Mouse (Mus musculus) forebrain, embryonic 16.5 days (tissue): ENCODE results near the gene Sgms1. TPM values are rescaled to one million over a fixed set of nuclear protein-coding genes. Genes with fewer than 3 reads are reported as not detected.
A peak's percentile ranks its signal among the peaks of the same experiment; 100 is the strongest.

Experiments used
- ATAC-seq: fragments of 200-750 bp; cut with Nextera tagmentation; 2 replicates; pipeline ENCODE4 v1.8.0; 2017; ENCODE audit warnings: mild to moderate bottlenecking, moderate library complexity
- H3K27ac ChIP-seq: fragments of 300-500 bp; sonication (generic); 2 replicates; pipeline ENCODE4 v1.5.1; 2014; ENCODE audit warnings: low read length, control low read depth
- H3K27me3 ChIP-seq: fragments of 300-500 bp; sonication (generic); replicated peaks from 2 replicates; pipeline ENCODE4 v1.6.1; 2014; ENCODE audit warnings: low read length; ENCODE audit not compliant: control insufficient read depth, insufficient read depth
- H3K36me3 ChIP-seq: fragments of 300-500 bp; sonication (generic); 2 replicates; pipeline ENCODE4 v1.6.1; 2014; ENCODE audit not compliant: control insufficient read depth, insufficient read depth
- H3K4me1 ChIP-seq: fragments of 300-500 bp; sonication (generic); replicated peaks from 2 replicates; pipeline ENCODE4 v1.6.1; 2014; ENCODE audit warnings: low read length; ENCODE audit not compliant: control insufficient read depth, insufficient read depth
- H3K4me2 ChIP-seq: fragments of 300-500 bp; sonication (generic); 2 replicates; pipeline ENCODE4 v1.6.1; 2014; ENCODE audit warnings: mild to moderate bottlenecking, low read length, control low read depth
- H3K4me3 ChIP-seq: fragments of 300-500 bp; sonication (generic); replicated peaks from 2 replicates; pipeline ENCODE4 v1.5.1; 2014; ENCODE audit warnings: mild to moderate bottlenecking, low read length, control low read depth
- H3K9ac ChIP-seq: fragments of 300-500 bp; sonication (generic); replicated peaks from 2 replicates; pipeline ENCODE4 v1.6.1; 2014; ENCODE audit warnings: low read depth, low read length, control low read depth
- H3K9me3 ChIP-seq: fragments of 300-500 bp; sonication (generic); 2 replicates; pipeline ENCODE4 v1.6.1; 2016; ENCODE audit warnings: low read length; ENCODE audit not compliant: control insufficient read depth
- WGBS: fragments of 180-500 bp; shearing (Covaris S2); extraction: QIAGEN DNeasy Blood & Tissue Kit; methylation state at CpG from one replicate; pipeline ENCODE4 v1.1.7; 2014; 5-methylcytosine and 5-hydroxymethylcytosine counted together
- polyA plus RNA-seq: library from polyadenylated mRNA; unstranded; fragments of >200 nt; fragmentation: Nextera tagmentation; extraction: Ambion mirVana; gene quantifications from 2 replicates; pipeline ENCODE4 v1.2.1, GENCODE M21; 2015

Sgms1 gene
- polyA plus RNA-seq, 1 experiment from 2014 or later = 16.3 TPM

DNA sequence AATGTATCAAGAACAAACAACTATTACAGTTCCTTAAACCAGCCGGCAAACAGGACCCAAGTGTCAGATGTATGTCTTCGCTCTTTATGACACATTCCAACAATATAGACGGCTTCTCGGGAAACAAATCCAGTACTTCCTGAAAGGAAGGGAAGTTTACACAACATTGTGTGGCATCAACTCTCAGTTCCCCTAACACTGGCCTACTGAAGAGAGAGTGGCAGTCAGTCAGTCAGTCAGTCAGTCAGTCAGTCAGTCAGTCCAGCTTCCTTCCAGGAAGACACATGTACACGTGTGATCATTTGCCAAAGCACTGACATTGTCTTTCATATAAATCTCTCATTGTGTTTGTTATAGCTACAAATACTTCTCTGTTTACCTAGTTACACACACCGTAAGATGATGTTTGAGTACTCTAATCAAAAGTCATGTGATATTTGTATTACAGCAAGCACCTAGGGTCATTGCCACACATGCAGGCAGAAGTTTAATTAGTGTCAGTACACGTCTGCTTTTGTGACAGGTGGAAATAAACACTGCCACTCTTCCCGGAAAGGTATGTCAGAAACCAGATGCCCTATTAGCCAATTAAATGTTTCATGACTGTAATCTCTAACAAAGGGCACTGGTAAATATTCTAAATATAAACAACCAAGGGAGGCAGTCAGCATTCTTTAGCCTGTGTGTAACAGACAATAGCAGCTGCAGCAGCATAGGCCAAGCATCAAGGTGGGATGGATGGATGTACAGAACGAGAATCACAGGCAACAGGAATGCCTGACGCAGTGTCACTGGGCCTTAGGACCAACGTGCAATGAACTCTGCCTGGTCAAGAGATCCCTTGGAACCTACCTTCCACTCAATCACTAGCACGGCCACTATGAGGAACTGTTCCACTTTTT lies 174.4 kb downstream of the Sgms1 start:
- ATAC-seq = no peak
- Histone ChIP-seq H3K9me3 (no peaks in the 10 kb centered on the region), H3K27ac (no peak overlapping the region), H3K36me3 (no peaks in the 10 kb centered on the region), H3K9ac (no peak overlapping the region), H3K4me3 (no peak overlapping the region), H3K4me2 (no peak overlapping the region), H3K27me3 (no peaks in the 10 kb centered on the region), H3K4me1 (peaks cover 8% of the 10 kb centered on the region)
- 76% methylated on average over 12 of the region's 12 CpGs for WGBS

DNA sequence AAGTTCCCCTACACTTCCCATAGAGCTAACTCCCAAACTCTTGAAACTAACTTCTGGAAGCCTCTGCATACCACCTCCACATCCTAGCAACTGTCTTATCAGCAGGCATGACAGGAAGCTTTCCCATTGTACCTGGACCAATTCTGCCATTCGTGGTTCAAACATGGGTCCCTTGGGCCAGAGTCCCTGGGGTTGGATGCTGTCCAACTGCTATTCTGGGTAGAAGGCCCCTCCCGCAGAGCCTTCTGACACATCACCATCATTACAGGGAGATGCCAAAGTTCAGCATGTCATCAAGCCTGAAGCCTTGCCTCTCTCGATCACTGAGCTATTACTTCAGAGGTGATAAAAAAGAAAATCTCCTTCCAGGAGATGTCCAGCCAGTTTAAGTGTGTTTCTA lies 175.9 kb downstream of the Sgms1 start:
- Histone ChIP-seq H3K9ac (no peak overlapping the region), H3K27me3 (no peaks in the 10 kb centered on the region), H3K36me3 (no peaks in the 10 kb centered on the region), H3K9me3 (no peaks in the 10 kb centered on the region), H3K4me3 (no peak overlapping the region), H3K27ac (no peak overlapping the region), H3K4me1 (peaks cover 10% of the 10 kb centered on the region), H3K4me2 (no peak overlapping the region)
- ATAC-seq = no peak
- 81% methylated on average over 3 of the region's 3 CpGs for WGBS

DNA sequence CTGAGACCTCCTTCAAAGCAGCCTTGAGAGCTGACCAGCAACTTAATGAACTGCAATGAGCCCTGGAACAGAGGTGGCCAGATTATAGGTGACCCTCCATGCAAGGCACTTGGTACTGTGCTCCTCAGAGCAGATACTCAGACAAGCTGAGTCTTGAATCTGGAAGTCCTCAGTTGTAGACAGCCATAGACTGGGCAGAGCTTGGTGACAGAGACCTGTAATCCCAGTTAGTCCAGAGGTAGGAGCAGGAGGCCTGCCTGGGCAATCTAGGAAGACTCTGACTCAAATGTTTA lies 178.3 kb downstream of the Sgms1 start:
- H3K27ac ChIP-seq = no peak overlapping the region
- no peak overlapping the region for H3K4me3 ChIP-seq

DNA sequence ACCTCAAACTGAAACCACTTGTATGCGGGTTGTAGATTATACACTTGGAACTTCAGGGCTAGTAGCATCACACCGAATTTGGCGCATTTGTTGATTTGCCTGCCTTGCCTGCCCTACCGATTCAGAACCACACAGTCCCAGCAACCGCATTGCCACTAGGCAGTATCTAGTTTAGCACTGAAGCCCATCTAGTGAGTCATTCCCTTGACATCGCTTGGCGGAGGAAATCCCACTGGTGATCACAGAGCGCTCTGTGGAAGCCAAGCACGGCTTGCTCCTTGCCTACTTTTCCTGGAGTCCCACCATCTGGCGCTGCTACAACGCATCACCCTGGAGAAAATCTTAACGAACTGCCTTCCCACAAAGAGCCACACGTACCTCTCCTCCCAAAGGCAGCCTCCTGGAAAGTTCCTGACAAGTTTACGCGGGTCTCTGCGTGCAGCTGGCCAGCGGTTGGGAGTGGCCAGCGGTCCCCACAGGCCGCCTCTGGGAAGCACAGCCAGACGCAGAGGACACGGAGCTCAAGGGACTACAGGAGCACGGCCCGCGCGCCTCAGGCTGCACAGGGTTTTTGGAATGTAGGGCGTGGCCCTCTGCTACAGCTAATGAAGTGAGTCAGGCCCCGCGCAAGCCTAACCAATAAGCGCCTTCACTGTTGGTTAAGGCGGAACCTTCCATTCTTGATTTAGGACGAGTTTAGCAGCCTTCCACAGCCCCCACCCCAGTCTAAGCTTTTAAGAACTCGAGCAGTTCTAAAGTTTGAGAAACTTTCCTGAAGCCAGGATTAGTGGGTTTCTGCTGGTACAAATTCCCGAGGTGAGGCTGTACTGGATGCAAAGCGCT lies 178.8 kb downstream of the Sgms1 start:
- 4% methylated on average over 34 of the region's 34 CpGs for WGBS
- peak overlapping the region; percentile 57 for H3K4me2 ChIP-seq
- no peaks in the 10 kb centered on the region for H3K27me3 ChIP-seq
- H3K27ac ChIP-seq = no peak overlapping the region; the same call in 1 of the 2 replicates
- ATAC-seq = peak; percentile 88
- H3K36me3 ChIP-seq = no peaks in the 10 kb centered on the region
- peaks cover 10% of the 10 kb centered on the region for H3K4me1 ChIP-seq
- no peaks in the 10 kb centered on the region for H3K9me3 ChIP-seq
- peak overlapping the region; percentile 36 for H3K4me3 ChIP-seq
- H3K9ac ChIP-seq = peak overlapping the region; percentile 42

More for the DNA sequence above, 178.3 kb downstream of the Sgms1 start:
- Histone ChIP-seq H3K36me3 (no peaks in the 10 kb centered on the region), H3K27me3 (no peaks in the 10 kb centered on the region), H3K4me2 (peak overlapping the region; percentile 57; the same call in 1 of the 2 replicates), H3K9me3 (no peaks in the 10 kb centered on the region), H3K4me1 (peaks cover 10% of the 10 kb centered on the region), H3K9ac (no peak overlapping the region)
- 0 out of 2 replicates have a peak, but pooled peaks have one; percentile 26 for ATAC-seq

DNA sequence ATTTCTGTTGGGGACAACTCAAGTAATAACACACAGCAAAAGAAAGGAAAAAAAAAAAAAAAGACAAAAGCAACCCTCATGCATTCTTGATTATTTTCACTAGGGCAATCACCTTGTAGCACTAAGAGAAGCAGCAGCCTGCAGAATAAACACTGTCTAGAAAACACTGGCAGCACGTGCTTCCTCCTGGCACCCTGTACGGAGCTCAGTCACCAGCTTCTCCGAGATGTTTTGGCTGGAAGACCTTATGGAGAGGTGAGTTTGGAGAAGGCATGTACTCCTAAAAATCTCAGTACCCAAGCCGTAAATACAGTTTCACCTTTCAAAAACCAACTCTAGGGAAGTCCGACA lies 179.4 kb downstream of the Sgms1 start:
- ATAC-seq = no peak; the same call in 1 of the 2 replicates
- H3K4me3 ChIP-seq = peak overlapping the region; percentile 36

DNA sequence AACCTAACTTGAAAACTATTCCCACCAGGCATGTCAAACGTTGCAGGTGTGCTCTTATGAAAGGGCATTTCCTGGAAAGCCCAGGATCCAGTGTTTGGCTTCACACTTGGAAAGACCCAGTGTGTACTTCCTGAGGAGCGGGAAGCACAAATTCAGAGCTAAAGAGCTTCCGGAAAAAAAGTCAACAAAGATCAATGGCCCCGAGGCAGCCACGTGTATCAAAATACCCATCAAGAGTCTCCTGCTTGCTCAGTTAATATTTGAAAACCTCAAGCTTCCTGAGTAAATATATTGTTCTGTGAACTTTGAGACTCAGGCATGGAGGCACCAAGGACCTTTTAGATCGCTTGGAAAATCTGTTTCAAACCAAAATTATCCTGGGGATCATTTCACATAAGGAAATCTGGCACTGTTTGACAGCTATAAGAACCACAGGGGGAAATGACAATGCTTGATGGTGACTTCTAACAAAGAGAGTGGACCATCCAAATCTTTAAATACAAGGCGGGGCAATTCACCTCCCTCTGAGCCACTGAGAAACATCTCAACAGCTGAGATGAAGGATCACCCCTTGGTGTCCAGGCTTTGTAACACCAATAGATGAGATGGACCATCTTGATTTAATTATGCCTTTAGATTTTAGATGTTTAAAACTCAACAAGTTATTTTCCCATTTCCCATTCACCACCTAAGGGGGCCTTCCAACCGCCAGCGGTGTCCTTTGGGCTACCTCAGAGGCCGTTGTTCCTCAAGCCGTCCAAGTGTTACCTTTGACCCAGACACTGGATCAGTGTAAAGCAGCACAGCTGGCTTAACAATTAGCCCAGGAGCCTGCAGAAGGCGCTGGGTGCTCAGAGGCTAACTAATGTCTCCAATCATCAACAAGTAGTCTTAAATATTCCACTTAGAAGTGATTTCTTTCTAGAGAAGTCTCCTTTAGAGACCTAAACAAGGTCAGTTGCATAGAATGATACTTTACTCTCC lies 187.1 kb downstream of the Sgms1 start:
- Histone ChIP-seq H3K4me2 (no peak overlapping the region), H3K4me1 (no peaks in the 10 kb centered on the region), H3K9me3 (no peaks in the 10 kb centered on the region), H3K27me3 (no peaks in the 10 kb centered on the region), H3K9ac (no peak overlapping the region), H3K4me3 (no peak overlapping the region), H3K27ac (no peak overlapping the region), H3K36me3 (no peaks in the 10 kb centered on the region)
- no peak for ATAC-seq
- WGBS = 90% methylated on average over 12 of the region's 12 CpGs

More for the DNA sequence above, 179.4 kb downstream of the Sgms1 start:
- Histone ChIP-seq H3K27ac (no peak overlapping the region), H3K4me2 (peak overlapping the region; percentile 57), H3K36me3 (no peaks in the 10 kb centered on the region), H3K27me3 (no peaks in the 10 kb centered on the region), H3K9me3 (no peaks in the 10 kb centered on the region), H3K4me1 (peaks cover 10% of the 10 kb centered on the region), H3K9ac (no peak overlapping the region; the same call in 1 of the 2 replicates)
- WGBS = 31% methylated on average over 5 of the region's 5 CpGs

DNA sequence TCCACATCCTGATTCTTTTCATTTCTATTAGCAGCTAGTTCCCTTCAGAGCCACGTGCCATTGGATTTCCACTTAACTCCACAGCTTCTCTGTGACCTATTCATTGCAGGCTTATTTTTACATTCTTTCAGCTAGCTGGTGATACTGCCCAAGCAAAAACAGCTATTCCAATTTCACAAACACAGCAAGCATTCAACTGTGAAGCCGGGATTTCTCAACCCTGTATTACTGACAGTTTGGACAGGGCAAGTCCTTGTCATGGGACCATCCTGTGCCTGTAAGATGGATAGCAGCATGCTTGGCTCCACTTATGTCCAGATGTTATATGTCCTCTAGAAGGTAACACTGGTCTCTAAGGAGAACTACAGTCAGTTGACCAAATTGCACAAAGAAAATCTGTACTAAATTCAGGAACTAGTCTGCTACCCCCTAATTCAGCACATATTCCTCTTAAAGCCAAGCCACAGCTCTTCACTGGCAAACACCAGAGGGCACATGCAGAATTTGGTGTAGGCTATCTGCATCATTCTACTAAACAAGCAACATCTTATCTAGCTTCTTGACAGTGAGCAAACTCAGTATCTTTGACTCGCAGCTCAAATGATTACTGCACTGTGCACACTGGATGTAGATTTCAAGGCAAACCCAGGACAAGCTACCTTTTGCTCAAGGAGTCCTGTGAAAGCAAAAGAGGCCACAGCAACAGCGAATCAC lies 189.5 kb downstream of the Sgms1 start:
- 92% methylated on average over 4 of the region's 4 CpGs for WGBS
- H3K36me3 ChIP-seq = no peaks in the 10 kb centered on the region

DNA sequence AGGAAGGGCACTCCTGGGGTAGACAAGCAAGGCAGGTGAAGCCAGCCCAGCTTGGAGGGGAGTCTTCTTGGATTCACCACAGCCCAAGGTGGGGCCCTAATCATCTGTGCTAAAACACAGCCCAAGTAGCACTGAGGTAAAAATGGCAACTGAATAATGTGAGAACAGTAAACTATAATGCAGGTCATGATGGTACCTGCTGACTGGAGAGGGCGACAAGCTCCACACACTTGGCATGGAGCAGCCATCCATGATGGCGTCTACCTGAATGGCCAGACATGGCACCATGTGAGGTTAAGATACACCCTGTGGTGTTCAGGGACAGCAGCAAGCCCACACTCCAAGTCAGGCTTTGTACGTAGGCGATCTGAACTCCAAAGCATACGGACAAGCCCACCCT lies 190.4 kb downstream of the Sgms1 start:
- Histone ChIP-seq H3K4me3 (no peak overlapping the region), H3K36me3 (no peaks in the 10 kb centered on the region), H3K4me2 (no peak overlapping the region), H3K9ac (no peak overlapping the region), H3K9me3 (no peaks in the 10 kb centered on the region), H3K4me1 (no peaks in the 10 kb centered on the region), H3K27me3 (no peaks in the 10 kb centered on the region), H3K27ac (no peak overlapping the region)
- ATAC-seq = no peak
- WGBS = 98% methylated on average over 5 of the region's 5 CpGs

More for the DNA sequence above, 189.5 kb downstream of the Sgms1 start:
- Histone ChIP-seq H3K4me1 (no peaks in the 10 kb centered on the region), H3K9ac (no peak overlapping the region), H3K9me3 (no peaks in the 10 kb centered on the region), H3K27ac (no peak overlapping the region), H3K4me2 (no peak overlapping the region), H3K4me3 (no peak overlapping the region), H3K27me3 (no peaks in the 10 kb centered on the region)
- no peak for ATAC-seq
